Mouse (Mus musculus): ENCODE measurements around the gene BC005624. TPM values are rescaled to one million over a fixed set of nuclear protein-coding genes. Genes with fewer than 3 reads are reported as not detected.
"Not testable (repeated sequence)": the region's sequence is repeated elsewhere in the genome, so short reads cannot be mapped to it uniquely, and the experiment has no call there.

Gene BC005624
- total RNA-seq, 2 experiments from 2014 or later, result 16.1 to 17.4 TPM

DNA sequence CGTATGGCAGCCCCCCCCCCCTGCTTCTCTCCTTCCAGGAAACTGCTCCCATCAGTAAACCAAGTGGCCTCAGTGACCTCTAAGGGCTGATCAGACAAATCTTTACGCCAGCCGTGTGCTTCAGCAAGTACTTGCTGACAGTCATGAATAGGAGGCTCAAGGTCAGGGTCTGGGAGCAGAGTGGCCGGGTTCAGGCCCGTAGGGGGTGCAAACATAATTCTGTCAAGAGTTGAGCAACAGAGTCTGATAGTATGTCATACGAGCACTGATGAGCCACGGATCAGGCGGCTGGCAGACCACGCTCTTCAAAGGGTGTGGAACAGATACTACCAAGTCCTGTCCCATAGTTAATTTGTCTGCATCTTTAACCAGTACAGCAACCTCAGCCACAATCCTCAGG lies 8.2 kb upstream of the BC005624 start:
- intact Hi-C loops (cut with DNase I; ENCODE audit: low total_unique reads), result no loop called here
- DNase-seq, result no peak

DNA sequence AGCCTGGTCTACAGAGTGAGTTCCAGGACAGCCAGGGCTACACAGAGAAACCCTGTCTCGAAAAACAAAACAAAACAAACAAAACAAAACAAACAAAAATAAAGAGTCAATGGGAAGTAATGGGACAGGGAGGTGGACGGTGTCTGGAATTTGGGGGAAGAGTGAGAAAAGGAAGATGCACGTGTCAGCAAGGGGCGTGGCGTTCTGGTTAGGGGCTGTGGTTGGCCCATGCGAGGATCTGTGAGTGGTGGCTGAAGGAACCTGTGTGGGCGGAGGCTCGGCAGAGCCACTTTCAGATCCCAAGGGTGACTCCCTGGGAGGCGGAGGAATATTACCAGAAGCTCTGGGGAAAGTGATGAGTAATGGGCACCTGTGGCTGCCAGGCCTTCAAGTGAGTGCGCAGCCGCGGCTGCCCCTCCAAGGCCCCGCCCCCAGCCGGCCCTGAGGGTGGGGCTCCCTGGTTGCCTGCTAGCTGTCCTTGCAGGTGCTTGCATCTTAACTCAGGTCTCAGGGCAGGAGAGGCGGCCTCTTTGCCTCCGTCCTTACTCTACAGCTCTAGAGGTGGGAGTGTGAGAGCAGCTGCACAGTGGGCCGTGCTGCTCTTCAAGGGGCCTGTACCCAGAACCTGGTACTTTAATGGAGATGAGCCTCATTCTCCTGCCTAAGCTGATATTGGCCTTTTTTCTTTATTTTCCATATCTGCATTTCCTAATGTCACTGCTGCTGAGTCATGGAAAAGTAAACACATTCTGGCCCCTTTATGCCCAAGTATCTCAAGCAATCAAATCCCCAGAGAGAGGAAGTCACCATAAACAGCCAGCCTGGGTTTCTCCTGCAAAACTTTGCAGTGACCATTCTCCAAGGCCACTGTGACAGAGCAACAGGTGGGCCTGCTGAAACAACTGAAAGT lies 3.4 kb upstream of the BC005624 start:
- DNase-seq, result peak; percentile 61
- intact Hi-C loops (cut with DNase I; ENCODE audit: low total_unique reads), result no loop called here

GRCm38 (mm10) chr2:30983024-30983423 lies 1.0 kb upstream of the BC005624 start:
- intact Hi-C loops (cut with DNase I; ENCODE audit: low total_unique reads), result no loop called here
- DNase-seq, result no peak

GRCm38 (mm10) chr2:30967352-30968327 lies 14.4 kb downstream of the BC005624 start, which contains the start of gene Tor1a:
TSS of gene Tor1a (minus strand) at chr2:30967933.
- intact Hi-C loops (cut with DNase I; ENCODE audit: low total_unique reads), result no loop called here
- DNase-seq, result peak; percentile 89

- intact Hi-C loops (cut with DNase I; ENCODE audit: low total_unique reads), result no loop called here
These were observed 15.2 kb downstream of the BC005624 start for GRCm38 (mm10) chr2:30966826-30967225.

DNA sequence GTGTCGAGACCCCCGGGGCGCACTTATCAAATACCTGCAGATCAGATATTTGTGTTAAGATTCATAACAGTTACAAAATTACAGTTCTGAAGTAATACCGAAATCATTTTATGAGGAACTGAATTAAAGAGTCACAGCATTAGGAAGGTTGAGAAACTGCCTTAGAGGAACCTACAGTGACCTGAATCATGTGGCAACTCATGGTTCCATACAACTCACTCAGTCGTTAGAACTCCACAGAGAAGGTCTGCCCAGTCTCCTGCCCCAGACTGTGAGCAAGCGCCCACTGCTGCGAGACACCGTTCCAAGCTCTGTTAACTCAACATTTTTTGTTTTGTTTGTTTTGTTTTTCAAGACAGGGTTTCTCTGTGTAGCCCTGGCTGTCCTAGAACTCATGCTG lies 16.4 kb downstream of the BC005624 start:
- DNase-seq, result no peak
- intact Hi-C loops (cut with DNase I; ENCODE audit: low total_unique reads), result no loop called here

More at GRCm38 (mm10) chr2:30966826-30967225, 15.2 kb downstream of the BC005624 start:
- no peak for DNase-seq

DNA sequence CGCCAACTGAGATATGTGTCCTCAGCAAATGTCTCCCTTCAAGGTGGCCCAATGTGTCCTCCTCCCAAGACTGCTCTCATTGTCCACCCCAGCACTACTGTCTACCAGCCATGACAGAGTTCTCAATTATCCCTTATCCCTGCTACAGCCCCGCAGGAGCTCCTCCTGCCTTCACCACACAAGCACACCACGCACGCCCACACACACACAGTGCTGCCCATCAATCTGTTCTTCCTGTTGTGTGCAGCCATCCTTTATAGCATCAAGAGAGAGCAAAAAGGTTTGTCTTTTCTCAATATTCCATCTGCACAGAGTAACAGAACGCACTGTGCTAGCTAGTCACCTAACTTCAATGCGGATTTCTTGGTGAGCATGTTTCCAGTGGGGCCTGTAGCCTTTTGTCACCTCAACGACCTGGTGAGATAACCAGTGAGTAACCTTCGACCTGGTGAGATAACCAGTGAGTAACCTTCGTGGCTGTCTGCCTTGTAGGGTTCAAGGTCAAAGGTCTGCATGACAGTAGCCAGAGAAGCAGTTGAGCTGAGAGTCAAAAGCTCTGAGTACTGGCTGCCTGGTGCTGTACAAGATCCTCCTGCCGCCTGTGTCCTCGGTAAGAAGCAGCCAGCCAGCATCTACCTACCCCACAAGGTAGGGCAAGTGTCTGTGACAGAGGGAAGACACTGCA lies 19.3 kb downstream of the BC005624 start:
- intact Hi-C loops (cut with DNase I; ENCODE audit: low total_unique reads), result no loop called here
- DNase-seq, result no peak

GRCm38 (mm10) chr2:30959856-30960255 lies 22.1 kb downstream of the BC005624 start:
- no peak for DNase-seq
- intact Hi-C loops (cut with DNase I; ENCODE audit: low total_unique reads), result no loop called here

- DNase-seq, result no peak
- intact Hi-C loops (cut with DNase I; ENCODE audit: low total_unique reads), result no loop called here
These were observed 23.3 kb downstream of the BC005624 start for GRCm38 (mm10) chr2:30958726-30959125.

DNA sequence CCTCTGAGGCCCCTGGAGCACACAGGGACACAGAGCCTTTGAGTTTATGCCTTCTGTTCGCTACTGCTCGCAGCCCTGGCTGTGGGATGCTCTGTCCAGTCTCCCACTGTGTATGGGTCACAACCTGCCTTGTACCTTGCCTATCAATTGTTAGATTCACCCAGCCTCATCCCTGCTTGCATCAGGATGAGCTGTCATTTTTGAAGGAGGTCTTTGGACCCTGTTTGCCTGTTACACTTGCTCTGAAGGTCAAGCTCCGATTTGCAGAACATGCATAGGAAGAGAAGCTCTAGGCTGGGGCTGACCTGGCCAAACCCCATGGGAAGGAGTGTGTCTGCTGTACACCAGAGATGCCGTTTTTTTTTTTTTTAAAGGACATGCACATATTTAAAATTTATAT lies 24.5 kb downstream of the BC005624 start:
- intact Hi-C loops (cut with DNase I; ENCODE audit: low total_unique reads), result no loop called here
- DNase-seq, result no peak

DNA sequence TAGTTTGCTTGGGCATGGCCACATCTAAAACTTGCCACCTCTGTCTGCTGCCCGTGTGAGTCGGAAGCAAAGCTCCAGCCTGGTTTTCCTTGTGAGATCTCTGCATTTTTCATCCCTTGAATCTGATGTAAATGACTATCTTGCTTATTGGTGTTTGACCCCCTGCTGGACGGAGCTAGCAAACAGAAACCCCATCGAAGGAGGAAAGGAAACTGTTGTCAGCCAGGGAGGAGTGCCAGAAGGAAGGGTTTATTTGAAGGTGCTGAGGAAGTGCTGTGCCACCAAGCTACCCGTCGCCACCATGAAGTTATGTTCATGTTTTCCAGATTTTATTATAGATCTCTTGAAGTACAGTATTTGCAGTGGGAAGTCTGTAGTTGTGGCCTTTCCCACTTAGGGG lies 27.2 kb downstream of the BC005624 start:
- intact Hi-C loops (cut with DNase I; ENCODE audit: low total_unique reads), result no loop called here
- no peak for DNase-seq

GRCm38 (mm10) chr2:30952824-30953490 lies 29.0 kb downstream of the BC005624 start, which contains the start of gene Tor1b:
TSS of gene Tor1b (plus strand) at chr2:30952959.
- intact Hi-C loops (cut with DNase I; ENCODE audit: low total_unique reads), result no loop called here

DNA sequence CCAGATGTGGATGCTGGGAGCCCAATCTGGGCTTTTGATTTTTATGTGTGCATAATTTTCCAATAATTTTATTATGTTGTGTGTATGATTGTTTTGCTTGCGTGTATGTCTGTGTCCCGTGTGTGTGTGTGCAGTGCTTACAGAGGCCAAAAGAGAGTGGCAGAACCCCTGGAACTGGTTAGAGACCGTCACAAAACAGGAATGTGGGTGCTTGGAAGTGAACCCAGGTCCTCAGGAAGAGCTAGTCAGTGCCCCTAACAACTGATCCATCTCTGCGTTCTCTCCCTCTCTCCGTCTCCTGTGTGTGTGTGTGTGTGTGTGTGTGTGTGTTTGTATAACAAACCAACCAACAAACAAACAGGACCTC lies 29.6 kb downstream of the BC005624 start:
- intact Hi-C loops (cut with DNase I; ENCODE audit: low total_unique reads), result no loop called here
- DNase-seq, result no peak

More at GRCm38 (mm10) chr2:30952824-30953490, 29.0 kb downstream of the BC005624 start, which contains the start of gene Tor1b:
- DNase-seq, result peak; percentile 85

DNA sequence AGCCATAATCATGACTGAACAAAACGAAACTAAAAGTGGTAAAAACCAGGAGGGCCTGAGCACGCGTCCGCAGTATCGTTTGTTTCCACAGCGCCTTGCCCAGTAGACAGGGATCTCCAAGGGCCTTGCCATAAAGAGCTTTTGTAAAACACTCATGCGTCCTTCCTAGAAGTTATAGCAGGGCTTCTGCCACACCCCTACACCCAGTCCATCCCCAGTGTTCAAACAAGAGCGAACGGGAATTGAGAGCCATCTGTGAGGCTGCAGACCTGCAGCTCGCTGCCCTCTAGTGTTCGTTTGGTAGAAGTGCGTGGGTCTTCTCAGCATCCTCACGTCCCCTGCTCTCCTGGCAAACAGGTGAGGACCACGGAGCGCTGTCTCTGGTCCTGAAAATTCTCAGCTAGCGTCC lies 39.4 kb downstream of the BC005624 start:
- intact Hi-C loops (cut with DNase I; ENCODE audit: low total_unique reads), result loop anchor here (10.0 kb wide), 1 partner anchor 508 kb away; no protein-coding TSS in a partner anchor
- DNase-seq, result peak; percentile 37

GRCm38 (mm10) chr2:30942116-30942515 lies 39.9 kb downstream of the BC005624 start:
- intact Hi-C loops (cut with DNase I; ENCODE audit: low total_unique reads), result loop anchor here (10.0 kb wide), 1 partner anchor 507 kb away; no protein-coding TSS in a partner anchor
- DNase-seq, result not testable (repeated sequence)

- no peak for DNase-seq
- intact Hi-C loops (cut with DNase I; ENCODE audit: low total_unique reads), result loop anchor here (10.0 kb wide), 1 partner anchor 507 kb away; no protein-coding TSS in a partner anchor
These were observed 40.4 kb downstream of the BC005624 start for GRCm38 (mm10) chr2:30941586-30941985.

DNA sequence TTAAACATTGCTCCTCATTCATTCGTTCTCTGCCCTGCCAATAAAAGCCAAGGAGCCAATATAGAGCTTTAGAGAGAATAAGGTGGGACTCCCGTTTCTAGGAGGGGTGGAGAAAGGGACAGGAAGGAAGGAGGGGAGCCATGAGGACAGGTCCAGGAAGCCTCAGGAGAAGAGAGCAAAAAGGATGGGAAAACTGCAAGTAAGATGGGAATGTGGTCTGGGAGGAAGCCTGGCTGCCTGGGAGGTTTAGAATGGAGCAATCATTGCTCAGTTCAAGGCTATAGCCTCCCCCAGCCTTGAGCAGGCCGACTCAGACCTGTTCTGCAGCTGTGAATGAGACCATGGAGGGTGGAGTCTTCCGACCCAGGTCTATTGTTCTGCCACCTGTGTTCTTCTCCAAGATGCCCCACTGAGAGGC lies 43.4 kb downstream of the BC005624 start:
- no peak for DNase-seq
- intact Hi-C loops (cut with DNase I; ENCODE audit: low total_unique reads), result loop anchor here (5.0 kb wide), 1 partner anchor 111 kb away; no protein-coding TSS in a partner anchor

GRCm38 (mm10) chr2:30937731-30938130 lies 44.3 kb downstream of the BC005624 start:
- DNase-seq, result no peak
- intact Hi-C loops (cut with DNase I; ENCODE audit: low total_unique reads), result loop anchor here (5.0 kb wide), 1 partner anchor 110 kb away; no protein-coding TSS in a partner anchor
